Mouse (Mus musculus): ENCODE measurements around the gene Aff1.

The Aff1 gene

GRCm38 (mm10) chr5:103806851-103807578 lies 114.8 kb downstream of the Aff1 start:
- DNase-seq (ENCODE audit: low spot score in 2 of 2) = no peak

- no peak for DNase-seq (ENCODE audit: low spot score in 2 of 2)
Measured at GRCm38 (mm10) chr5:103807637-103808312, 115.6 kb downstream of the Aff1 start.

- no peak for DNase-seq (ENCODE audit: low spot score in 2 of 2)
Measured at GRCm38 (mm10) chr5:103809674-103810330, 117.6 kb downstream of the Aff1 start.

GRCm38 (mm10) chr5:103813291-103813690 lies 121.1 kb downstream of the Aff1 start:
- DNase-seq (ENCODE audit: low spot score in 2 of 2) = no peak

- DNase-seq (ENCODE audit: low spot score in 2 of 2) = no peak
Measured at GRCm38 (mm10) chr5:103813997-103814542, 121.9 kb downstream of the Aff1 start.

GRCm38 (mm10) chr5:103814551-103815248 lies 122.5 kb downstream of the Aff1 start:
- DNase-seq (ENCODE audit: low spot score in 2 of 2) = no peak

- no peak for DNase-seq (ENCODE audit: low spot score in 2 of 2)
Measured at GRCm38 (mm10) chr5:103815249-103815617, 123.1 kb downstream of the Aff1 start.

- DNase-seq (ENCODE audit: low spot score in 2 of 2) = no peak
Measured at GRCm38 (mm10) chr5:103816718-103817117, 124.5 kb downstream of the Aff1 start.

- DNase-seq (ENCODE audit: low spot score in 2 of 2) = peak; percentile 53 to 71
Measured at GRCm38 (mm10) chr5:103817754-103818153, 125.6 kb downstream of the Aff1 start.

- DNase-seq (ENCODE audit: low spot score in 2 of 2) = no peak
Measured at GRCm38 (mm10) chr5:103818602-103819001, 126.4 kb downstream of the Aff1 start.

GRCm38 (mm10) chr5:103819674-103820073 lies 127.5 kb downstream of the Aff1 start:
- DNase-seq (ENCODE audit: low spot score in 2 of 2) = no peak

- DNase-seq (ENCODE audit: low spot score in 2 of 2) = no peak
Measured at GRCm38 (mm10) chr5:103821062-103821461, 128.9 kb downstream of the Aff1 start.

GRCm38 (mm10) chr5:103821500-103822298 lies 129.5 kb downstream of the Aff1 start:
- DNase-seq (ENCODE audit: low spot score in 2 of 2) = no peak

GRCm38 (mm10) chr5:103822949-103823348 lies 130.8 kb downstream of the Aff1 start:
- no peak for DNase-seq (ENCODE audit: low spot score in 2 of 2)

- DNase-seq (ENCODE audit: low spot score in 2 of 2) = no peak
Measured at GRCm38 (mm10) chr5:103828304-103828703, 136.1 kb downstream of the Aff1 start.

GRCm38 (mm10) chr5:103828729-103829128 lies 136.6 kb downstream of the Aff1 start:
- DNase-seq (ENCODE audit: low spot score in 2 of 2) = no peak

GRCm38 (mm10) chr5:103829158-103829557 lies 137.0 kb downstream of the Aff1 start:
- DNase-seq (ENCODE audit: low spot score in 2 of 2) = no peak

- DNase-seq (ENCODE audit: low spot score in 2 of 2) = no peak
Measured at GRCm38 (mm10) chr5:103830886-103831285, 138.7 kb downstream of the Aff1 start.

- DNase-seq (ENCODE audit: low spot score in 2 of 2) = no peak
Measured at GRCm38 (mm10) chr5:103835471-103836147, 143.4 kb downstream of the Aff1 start.

- no peak for DNase-seq (ENCODE audit: low spot score in 2 of 2)
Measured at GRCm38 (mm10) chr5:103836148-103836784, 144.1 kb downstream of the Aff1 start.

Data from spleen, postnatal 14 days (tissue).